Mouse (Mus musculus) cerebellum, adult 18-20 months (tissue): Measurements from ENCODE around the gene Gtf2a2.

ENCODE experiments used
- DNase-seq, 2 experiments: peaks; one replicate each; pipeline ENCODE4 v3.0.0; 2021

The Gtf2a2 gene

GRCm38 (mm10) chr9:70069961-70070435 is 57.6 kb downstream of the Gtf2a2 start:
- DNase-seq, result no peak

DNA sequence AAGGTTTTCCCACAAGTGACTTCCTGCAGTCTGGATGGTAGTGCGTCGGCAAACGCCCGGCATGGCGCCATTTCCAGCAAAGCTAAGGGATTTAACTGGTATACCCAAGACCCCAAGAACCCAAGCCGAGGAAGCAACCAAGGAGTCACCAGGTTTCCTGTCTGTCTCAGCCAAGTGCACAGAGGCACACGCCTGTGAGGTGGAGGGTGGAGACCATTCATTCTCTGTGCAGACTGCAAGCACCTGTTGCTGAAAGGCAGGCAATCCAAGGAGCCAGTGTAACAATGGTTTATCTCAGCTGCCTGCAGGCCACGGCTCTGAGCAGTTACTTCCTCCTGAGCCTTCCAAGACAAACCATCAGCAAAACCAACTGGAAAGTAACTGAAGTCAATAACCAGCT is 60.0 kb downstream of the Gtf2a2 start:
- no peak for DNase-seq
